Mouse (Mus musculus) lung, postnatal 0 days (tissue): ENCODE results near the gene Car1. TPM values are rescaled to one million over a fixed set of nuclear protein-coding genes. Genes with fewer than 3 reads are reported as not detected.

Experiments
- ATAC-seq: fragments of 200-750 bp; cut with Nextera tagmentation; 2 replicates; pipeline ENCODE4 v1.8.0; 2017; ENCODE audit warnings: moderate library complexity
- DNase-seq: peaks from one replicate; pipeline ENCODE4 v3.0.0-alpha.2; 2016; ENCODE audit warnings: low spot score
- H3K27ac ChIP-seq: fragments of 300-500 bp; sonication (generic); 2 replicates; pipeline ENCODE4 v1.5.1; 2014; ENCODE audit warnings: antibody characterized with exemption, mild to moderate bottlenecking, low read length, mixed read lengths
- H3K27me3 ChIP-seq: fragments of 300-500 bp; sonication (generic); replicated peaks from 2 replicates; pipeline ENCODE4 v1.6.1; 2014; ENCODE audit warnings: low read length, mixed read lengths; ENCODE audit not compliant: insufficient read depth
- H3K36me3 ChIP-seq: fragments of 300-500 bp; sonication (generic); 2 replicates; pipeline ENCODE4 v1.6.1; 2014; ENCODE audit warnings: low read length, mixed read lengths; ENCODE audit not compliant: insufficient read depth
- H3K4me1 ChIP-seq: fragments of 300-500 bp; sonication (generic); 2 replicates; pipeline ENCODE4 v1.6.1; 2014; ENCODE audit warnings: antibody characterized with exemption, low read depth, low read length, mixed read lengths; ENCODE audit not compliant: insufficient read depth
- H3K4me2 ChIP-seq: fragments of 300-500 bp; sonication (generic); replicated peaks from 2 replicates; pipeline ENCODE4 v1.6.1; 2014; ENCODE audit warnings: low read depth, mild to moderate bottlenecking, low read length, moderate library complexity, mixed read lengths
- H3K4me3 ChIP-seq: fragments of 300-500 bp; sonication (generic); 2 replicates; pipeline ENCODE4 v1.5.1; 2014; ENCODE audit warnings: low read depth, low read length
- H3K9ac ChIP-seq: fragments of 300-500 bp; sonication (generic); replicated peaks from 2 replicates; pipeline ENCODE4 v1.6.1; 2014; ENCODE audit warnings: low read depth, mild to moderate bottlenecking
- H3K9me3 ChIP-seq: fragments of 300-500 bp; sonication (generic); 2 replicates; pipeline ENCODE4 v1.6.1; 2016; ENCODE audit warnings: low read length, mixed read lengths
- CTCF ChIP-seq: IDR thresholded peaks from 2 replicates; pipeline ENCODE4 v1.5.1; 2016; ENCODE audit warnings: antibody characterized with exemption, mild to moderate bottlenecking
- EP300 ChIP-seq: IDR thresholded peaks from 2 replicates; pipeline ENCODE4 v1.6.1; 2016; ENCODE audit warnings: antibody characterized with exemption, mild to moderate bottlenecking, control low read depth
- WGBS: fragments of 180-500 bp; shearing (Covaris S2); extraction: QIAGEN DNeasy Blood & Tissue Kit; methylation state at CpG from one replicate; pipeline ENCODE4 v1.1.7; 2014; 5-methylcytosine and 5-hydroxymethylcytosine counted together
- polyA plus RNA-seq: library from polyadenylated mRNA; unstranded; fragments of >200 nt; fragmentation: Nextera tagmentation; extraction: Ambion mirVana; gene quantifications from 2 replicates; pipeline ENCODE4 v1.2.1, GENCODE M21; 2015

Gene Car1
- 0.64 and 0.84 TPM in 2 replicates for polyA plus RNA-seq

- no peaks in the 10 kb centered on the region for H3K9me3 ChIP-seq
- no peaks in the 10 kb centered on the region for H3K4me1 ChIP-seq
- no peak for TF ChIP-seq EP300
- no peak for TF ChIP-seq CTCF
- H3K36me3 ChIP-seq = no peaks in the 10 kb centered on the region
- DNase-seq (no peak), ATAC-seq (no peak)
- no peak within 1 kb of the TSS for H3K4me3 ChIP-seq
- H3K27ac ChIP-seq = no peak within 1 kb of the TSS
- H3K4me2 ChIP-seq = no peak within 1 kb of the TSS
- no peak within 1 kb of the TSS for H3K9ac ChIP-seq
- 89% methylated on average over 1 of the region's 1 CpGs for WGBS
- H3K27me3 ChIP-seq = no peaks in the 10 kb centered on the region
Measured at GRCm38 (mm10) chr3:14808211-14808610, at the start of gene Car1. Car1 (minus strand) TSS chr3:14808368.

- no peak overlapping the region for H3K4me2 ChIP-seq
- no peak for ATAC-seq
- H3K4me3 ChIP-seq = no peak overlapping the region
- no peak overlapping the region for H3K9ac ChIP-seq
- no peaks in the 10 kb centered on the region for H3K36me3 ChIP-seq
- no peaks in the 10 kb centered on the region; the same call in 1 of the 2 replicates for H3K4me1 ChIP-seq
- DNase-seq = no peak
- WGBS = 75% methylated on average over 3 of the region's 3 CpGs
- H3K27ac ChIP-seq = no peak overlapping the region
- TF ChIP-seq EP300 (no peak), CTCF (no peak)
- no peaks in the 10 kb centered on the region for H3K27me3 ChIP-seq
- no peaks in the 10 kb centered on the region for H3K9me3 ChIP-seq
Measured at GRCm38 (mm10) chr3:14857874-14858273, 49.7 kb upstream of the Car1 start.

- TF ChIP-seq CTCF (no peak), EP300 (no peak)
- H3K4me3 ChIP-seq = no peak overlapping the region
- no peak overlapping the region for H3K9ac ChIP-seq
- DNase-seq = no peak
- no peak for ATAC-seq
- H3K27me3 ChIP-seq = no peaks in the 10 kb centered on the region
- no peak overlapping the region for H3K4me2 ChIP-seq
- no peaks in the 10 kb centered on the region for H3K36me3 ChIP-seq
- no peaks in the 10 kb centered on the region for H3K9me3 ChIP-seq
- no peak overlapping the region for H3K27ac ChIP-seq
- no peaks in the 10 kb centered on the region for H3K4me1 ChIP-seq
- WGBS = 23% methylated on average over 1 of the region's 1 CpGs
Measured at GRCm38 (mm10) chr3:14854446-14854845, 46.3 kb upstream of the Car1 start.

GRCm38 (mm10) chr3:14853966-14854365, 45.8 kb upstream of the Car1 start:
- TF ChIP-seq EP300 = no peak
- no peak for TF ChIP-seq CTCF
- Histone ChIP-seq H3K4me3 (no peak overlapping the region), H3K27ac (no peak overlapping the region), H3K27me3 (no peaks in the 10 kb centered on the region), H3K9ac (no peak overlapping the region), H3K36me3 (no peaks in the 10 kb centered on the region), H3K9me3 (no peaks in the 10 kb centered on the region), H3K4me1 (no peaks in the 10 kb centered on the region), H3K4me2 (no peak overlapping the region)
- 33% methylated on average over 5 of the region's 5 CpGs for WGBS
- ATAC-seq = no peak
- DNase-seq = no peak

- ATAC-seq (no peak), DNase-seq (no peak)
- WGBS = 83% methylated on average over 2 of the region's 2 CpGs
- TF ChIP-seq EP300 (no peak), CTCF (no peak)
- Histone ChIP-seq H3K9me3 (no peaks in the 10 kb centered on the region), H3K27ac (no peak overlapping the region), H3K36me3 (no peaks in the 10 kb centered on the region), H3K4me2 (no peak overlapping the region), H3K4me3 (no peak overlapping the region), H3K9ac (no peak overlapping the region), H3K27me3 (no peaks in the 10 kb centered on the region), H3K4me1 (no peaks in the 10 kb centered on the region)
Measured at GRCm38 (mm10) chr3:14848587-14849254, 40.6 kb upstream of the Car1 start.

GRCm38 (mm10) chr3:14839466-14840118, 31.4 kb upstream of the Car1 start:
- no peak overlapping the region for H3K9ac ChIP-seq
- DNase-seq (no peak), ATAC-seq (no peak)
- H3K36me3 ChIP-seq = no peaks in the 10 kb centered on the region
- TF ChIP-seq EP300 (no peak), CTCF (no peak)
- no peaks in the 10 kb centered on the region for H3K9me3 ChIP-seq
- no peaks in the 10 kb centered on the region for H3K27me3 ChIP-seq
- no peak overlapping the region for H3K4me3 ChIP-seq
- H3K27ac ChIP-seq = no peak overlapping the region
- WGBS = 72% methylated on average over 3 of the region's 3 CpGs
- no peaks in the 10 kb centered on the region for H3K4me1 ChIP-seq
- no peak overlapping the region for H3K4me2 ChIP-seq
